Mouse (Mus musculus) neural tube, embryonic 13.5 days (tissue): ENCODE results near the gene 1700056E22Rik. TPM values are rescaled to one million over a fixed set of nuclear protein-coding genes. Genes with fewer than 3 reads are reported as not detected.

Source experiments
- ATAC-seq: fragments of 200-750 bp; cut with Nextera tagmentation; 2 replicates; pipeline ENCODE4 v1.8.0; 2017; ENCODE audit warnings: low read depth, mild to moderate bottlenecking, moderate TSS enrichment, moderate library complexity
- H3K27ac ChIP-seq: fragments of 300-500 bp; sonication (generic); replicated peaks from 2 replicates; pipeline ENCODE4 v1.5.1; 2015; ENCODE audit warnings: moderate library complexity, mild to moderate bottlenecking, inconsistent platforms
- H3K27me3 ChIP-seq: fragments of 300-500 bp; sonication (generic); 2 replicates; pipeline ENCODE4 v1.6.1; 2015; ENCODE audit warnings: mild to moderate bottlenecking, inconsistent platforms
- H3K36me3 ChIP-seq: fragments of 300-500 bp; sonication (generic); 2 replicates; pipeline ENCODE4 v1.6.1; 2015; ENCODE audit warnings: mild to moderate bottlenecking, inconsistent platforms
- H3K4me1 ChIP-seq: fragments of 300-500 bp; sonication (generic); replicated peaks from 2 replicates; pipeline ENCODE4 v1.6.1; 2015; ENCODE audit warnings: inconsistent platforms
- H3K4me2 ChIP-seq: fragments of 300-500 bp; sonication (generic); 2 replicates; pipeline ENCODE4 v1.6.1; 2015; ENCODE audit warnings: inconsistent platforms, mild to moderate bottlenecking, moderate library complexity
- H3K4me3 ChIP-seq: fragments of 300-500 bp; sonication (generic); 2 replicates; pipeline ENCODE4 v1.5.1; 2015; ENCODE audit warnings: mild to moderate bottlenecking, inconsistent platforms
- H3K9ac ChIP-seq: fragments of 300-500 bp; sonication (generic); 2 replicates; pipeline ENCODE4 v1.6.1; 2015; ENCODE audit warnings: moderate library complexity, mild to moderate bottlenecking, inconsistent platforms
- H3K9me3 ChIP-seq: fragments of 300-500 bp; sonication (generic); 2 replicates; pipeline ENCODE4 v1.6.1; 2016; ENCODE audit warnings: inconsistent platforms
- WGBS: fragments of 180-500 bp; shearing (Covaris S2); methylation state at CpG from one replicate; pipeline ENCODE4 v1.1.7; 2015; 5-methylcytosine and 5-hydroxymethylcytosine counted together
- polyA plus RNA-seq: library from polyadenylated mRNA; unstranded; fragments of >200 nt; fragmentation: Nextera tagmentation; extraction: Ambion mirVana; gene quantifications from 2 replicates; pipeline ENCODE4 v1.2.1, GENCODE M21; 2015

Gene 1700056E22Rik
- polyA plus RNA-seq, 1 experiment from 2014 or later: 0.89 TPM

GRCm38 (mm10) chr1:184061901-184062300 lies 27.8 kb upstream of the 1700056E22Rik start:
- Histone ChIP-seq H3K4me1 (peaks cover 19% of the 10 kb centered on the region), H3K27me3 (no peaks in the 10 kb centered on the region), H3K4me3 (no peak overlapping the region), H3K27ac (no peak overlapping the region), H3K9ac (no peak overlapping the region), H3K36me3 (no peaks in the 10 kb centered on the region), H3K4me2 (no peak overlapping the region), H3K9me3 (no peaks in the 10 kb centered on the region)
- no peak for ATAC-seq
- WGBS: 79% methylated on average over 1 of the region's 1 CpGs

- Histone ChIP-seq H3K36me3 (no peaks in the 10 kb centered on the region), H3K9me3 (no peaks in the 10 kb centered on the region), H3K4me1 (peaks cover 11% of the 10 kb centered on the region), H3K9ac (no peak overlapping the region), H3K4me3 (no peak overlapping the region), H3K4me2 (no peak overlapping the region), H3K27me3 (no peaks in the 10 kb centered on the region), H3K27ac (no peak overlapping the region)
- ATAC-seq: no peak
- 77% methylated on average over 4 of the region's 4 CpGs for WGBS
Measured at GRCm38 (mm10) chr1:184060828-184061734, 27.0 kb upstream of the 1700056E22Rik start.

GRCm38 (mm10) chr1:184060381-184060780 lies 26.3 kb upstream of the 1700056E22Rik start:
- H3K9me3 ChIP-seq: no peaks in the 10 kb centered on the region
- H3K27me3 ChIP-seq: no peaks in the 10 kb centered on the region
- no peak overlapping the region for H3K4me2 ChIP-seq

GRCm38 (mm10) chr1:184059814-184060213 lies 25.7 kb upstream of the 1700056E22Rik start:
- Histone ChIP-seq H3K4me3 (no peak overlapping the region), H3K4me1 (0 out of 2 replicates have a peak, but pooled peaks cover 3% of the 10 kb centered on the region), H3K27me3 (no peaks in the 10 kb centered on the region), H3K27ac (no peak overlapping the region), H3K9ac (no peak overlapping the region), H3K4me2 (no peak overlapping the region), H3K36me3 (no peaks in the 10 kb centered on the region), H3K9me3 (no peaks in the 10 kb centered on the region)
- no peak for ATAC-seq
- 96% methylated on average over 3 of the region's 3 CpGs for WGBS

More at GRCm38 (mm10) chr1:184060381-184060780, 26.3 kb upstream of the 1700056E22Rik start:
- no peak overlapping the region for H3K9ac ChIP-seq
- 85% methylated on average over 9 of the region's 9 CpGs for WGBS
- no peak overlapping the region for H3K4me3 ChIP-seq
- ATAC-seq: no peak
- peaks cover 4% of the 10 kb centered on the region; the same call in 1 of the 2 replicates for H3K4me1 ChIP-seq
- H3K36me3 ChIP-seq: no peaks in the 10 kb centered on the region
- no peak overlapping the region for H3K27ac ChIP-seq

- ATAC-seq: no peak
- H3K4me2 ChIP-seq: no peak overlapping the region
- no peak overlapping the region for H3K4me3 ChIP-seq
- H3K27ac ChIP-seq: no peak overlapping the region
- H3K27me3 ChIP-seq: no peaks in the 10 kb centered on the region
- no peaks in the 10 kb centered on the region for H3K36me3 ChIP-seq
- H3K4me1 ChIP-seq: no peaks in the 10 kb centered on the region
- 86% methylated on average over 8 of the region's 8 CpGs for WGBS
- no peak overlapping the region for H3K9ac ChIP-seq
- no peaks in the 10 kb centered on the region for H3K9me3 ChIP-seq
Measured at GRCm38 (mm10) chr1:184058206-184058605, 24.1 kb upstream of the 1700056E22Rik start.

- no peaks in the 10 kb centered on the region for H3K27me3 ChIP-seq
- H3K4me1 ChIP-seq: peaks cover 8% of the 10 kb centered on the region
- no peak overlapping the region for H3K27ac ChIP-seq
- H3K9ac ChIP-seq: no peak overlapping the region
- no peak overlapping the region for H3K4me3 ChIP-seq
- no peaks in the 10 kb centered on the region for H3K36me3 ChIP-seq
- ATAC-seq: no peak
- H3K4me2 ChIP-seq: no peak overlapping the region
- WGBS: 97% methylated on average over 2 of the region's 2 CpGs
- H3K9me3 ChIP-seq: no peaks in the 10 kb centered on the region
Measured at GRCm38 (mm10) chr1:184054176-184054575, 20.1 kb upstream of the 1700056E22Rik start.

- peaks cover 8% of the 10 kb centered on the region for H3K4me1 ChIP-seq
- H3K9ac ChIP-seq: no peak overlapping the region
- no peaks in the 10 kb centered on the region for H3K36me3 ChIP-seq
- no peak overlapping the region for H3K4me3 ChIP-seq
- WGBS: 89% methylated on average over 4 of the region's 4 CpGs
- no peak overlapping the region for H3K4me2 ChIP-seq
- H3K9me3 ChIP-seq: no peaks in the 10 kb centered on the region
- no peak for ATAC-seq
- no peaks in the 10 kb centered on the region for H3K27me3 ChIP-seq
- H3K27ac ChIP-seq: no peak overlapping the region
Measured at GRCm38 (mm10) chr1:184053711-184054110, 19.6 kb upstream of the 1700056E22Rik start.

GRCm38 (mm10) chr1:184053141-184053540 lies 19.0 kb upstream of the 1700056E22Rik start:
- Histone ChIP-seq H3K27me3 (no peaks in the 10 kb centered on the region), H3K36me3 (no peaks in the 10 kb centered on the region), H3K4me2 (no peak overlapping the region), H3K4me3 (no peak overlapping the region), H3K27ac (no peak overlapping the region), H3K4me1 (peaks cover 8% of the 10 kb centered on the region), H3K9me3 (no peaks in the 10 kb centered on the region), H3K9ac (no peak overlapping the region)
- WGBS: 90% methylated on average over 4 of the region's 4 CpGs
- ATAC-seq: no peak

- no peaks in the 10 kb centered on the region for H3K36me3 ChIP-seq
- no peak overlapping the region for H3K27ac ChIP-seq
- H3K9ac ChIP-seq: no peak overlapping the region
- ATAC-seq: no peak
- H3K4me1 ChIP-seq: peaks cover 8% of the 10 kb centered on the region
- no peak overlapping the region for H3K4me2 ChIP-seq
- H3K9me3 ChIP-seq: no peaks in the 10 kb centered on the region
- H3K4me3 ChIP-seq: no peak overlapping the region
- WGBS: 77% methylated on average over 4 of the region's 4 CpGs
- no peaks in the 10 kb centered on the region for H3K27me3 ChIP-seq
Measured at GRCm38 (mm10) chr1:184052331-184052730, 18.2 kb upstream of the 1700056E22Rik start.

- Histone ChIP-seq H3K27me3 (no peaks in the 10 kb centered on the region), H3K36me3 (no peaks in the 10 kb centered on the region), H3K4me3 (no peak overlapping the region), H3K4me2 (no peak overlapping the region), H3K27ac (no peak overlapping the region), H3K9me3 (no peaks in the 10 kb centered on the region), H3K4me1 (peaks cover 8% of the 10 kb centered on the region), H3K9ac (no peak overlapping the region)
- ATAC-seq: no peak
- WGBS: 49% methylated on average over 6 of the region's 6 CpGs
Measured at GRCm38 (mm10) chr1:184051824-184052223, 17.7 kb upstream of the 1700056E22Rik start.

- no peak overlapping the region for H3K9ac ChIP-seq
- no peak overlapping the region for H3K27ac ChIP-seq
- WGBS: 74% methylated on average over 1 of the region's 1 CpGs
- H3K36me3 ChIP-seq: no peaks in the 10 kb centered on the region
- H3K4me2 ChIP-seq: no peak overlapping the region
- H3K9me3 ChIP-seq: no peaks in the 10 kb centered on the region
- H3K4me1 ChIP-seq: peaks cover 8% of the 10 kb centered on the region
- no peaks in the 10 kb centered on the region for H3K27me3 ChIP-seq
- no peak overlapping the region for H3K4me3 ChIP-seq
- no peak for ATAC-seq
Measured at GRCm38 (mm10) chr1:184051286-184051685, 17.2 kb upstream of the 1700056E22Rik start.

GRCm38 (mm10) chr1:184048675-184049418 lies 14.7 kb upstream of the 1700056E22Rik start:
- 83% methylated on average over 10 of the region's 10 CpGs for WGBS
- Histone ChIP-seq H3K4me2 (no peak overlapping the region), H3K36me3 (no peaks in the 10 kb centered on the region), H3K9ac (no peak overlapping the region), H3K4me3 (no peak overlapping the region), H3K27me3 (no peaks in the 10 kb centered on the region), H3K9me3 (no peaks in the 10 kb centered on the region), H3K27ac (no peak overlapping the region), H3K4me1 (peaks cover 8% of the 10 kb centered on the region)
- no peak for ATAC-seq
